Mouse (Mus musculus): ENCODE data around the gene Lbp.
A peak's percentile ranks its signal among the peaks of the same experiment; 100 is the strongest.

Gene Lbp

DNA sequence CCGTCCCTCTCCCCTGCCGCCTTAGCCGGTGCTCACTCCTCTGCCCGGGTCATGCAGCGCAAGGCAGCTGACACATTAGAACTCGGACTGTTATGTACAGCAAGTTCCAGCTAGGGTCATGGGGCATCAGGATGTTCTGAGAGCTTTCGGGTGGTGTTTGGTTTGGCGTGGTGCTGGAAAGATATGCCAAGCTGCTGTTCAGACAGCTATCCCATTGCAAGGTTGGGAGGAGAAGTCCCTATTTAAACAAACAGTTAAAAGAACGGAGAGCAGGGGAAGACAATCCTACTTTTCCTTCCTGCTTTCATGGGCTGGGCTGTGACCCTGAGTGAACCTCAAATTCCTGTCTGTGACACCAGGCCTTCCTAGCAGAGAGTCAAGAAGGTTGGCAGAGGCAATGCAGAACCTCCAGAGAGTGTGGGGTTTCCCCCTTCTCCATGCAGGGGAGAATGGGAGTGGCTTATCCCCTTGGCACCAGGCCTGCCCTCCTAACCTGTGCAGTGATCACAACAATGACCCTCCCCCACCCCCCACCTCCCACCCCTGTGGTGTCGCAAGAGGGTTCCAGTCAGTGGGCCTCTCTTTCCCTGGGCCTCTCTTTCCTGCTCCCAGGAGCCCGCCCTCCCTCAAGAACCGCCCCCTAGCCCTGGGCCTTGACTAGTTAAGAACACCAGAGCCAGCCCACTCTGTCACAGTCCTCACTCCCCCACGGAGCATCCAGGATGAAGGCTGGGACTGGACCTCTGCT, at the start of gene Lbp:
Lbp (plus strand) TSS at position 546 of the 748 bp plus-strand sequence.
- no peak for DNase-seq (ENCODE audit: low spot score)

DNA sequence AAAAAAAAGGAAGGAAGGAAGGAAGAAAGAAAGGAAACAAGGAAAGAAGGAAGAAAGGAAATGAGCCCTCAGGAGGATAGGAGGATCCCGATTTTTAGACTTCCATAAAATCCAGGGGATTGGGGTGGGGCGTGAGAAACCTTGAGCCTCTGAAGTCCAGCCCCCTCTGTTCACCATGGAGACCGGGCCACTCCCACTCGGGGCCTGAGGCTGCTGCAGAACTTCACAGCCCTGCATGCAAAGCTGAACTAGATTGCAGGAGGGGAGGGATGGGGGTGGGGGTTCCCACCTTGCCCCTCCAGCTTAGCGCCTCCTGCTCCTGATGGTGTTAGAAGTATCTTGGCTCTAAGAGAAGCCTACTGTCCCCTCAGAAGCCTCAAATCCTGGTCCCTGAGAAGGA, 49.4 kb upstream of the Lbp start:
- DNase-seq (ENCODE audit: low spot score), result no peak

DNA sequence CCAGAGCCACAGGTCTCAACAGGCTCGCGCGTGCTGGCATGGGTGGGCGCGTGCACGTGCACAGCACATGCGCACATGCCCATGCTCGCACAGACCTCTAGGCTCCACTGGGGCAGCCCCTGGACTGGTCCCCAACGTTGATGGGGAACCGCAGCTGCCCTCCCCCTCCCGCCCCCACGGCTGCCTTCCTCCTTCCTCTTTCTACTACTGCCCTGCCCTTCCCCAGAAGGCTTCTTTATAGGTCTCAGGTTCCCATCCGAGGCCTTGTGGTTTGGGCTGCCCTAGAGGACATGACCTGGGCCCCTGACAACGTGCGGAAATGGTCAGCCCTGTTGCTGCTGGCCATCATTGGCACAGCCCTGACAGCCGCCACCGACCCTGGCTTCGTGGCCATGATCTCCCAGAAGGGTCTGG, 48.3 kb upstream of the Lbp start, which contains the start of gene Bpi:
Bpi (plus strand) TSS at position 90 of the 414 bp plus-strand sequence.
- DNase-seq (ENCODE audit: low spot score), result peak; percentile 20

DNA sequence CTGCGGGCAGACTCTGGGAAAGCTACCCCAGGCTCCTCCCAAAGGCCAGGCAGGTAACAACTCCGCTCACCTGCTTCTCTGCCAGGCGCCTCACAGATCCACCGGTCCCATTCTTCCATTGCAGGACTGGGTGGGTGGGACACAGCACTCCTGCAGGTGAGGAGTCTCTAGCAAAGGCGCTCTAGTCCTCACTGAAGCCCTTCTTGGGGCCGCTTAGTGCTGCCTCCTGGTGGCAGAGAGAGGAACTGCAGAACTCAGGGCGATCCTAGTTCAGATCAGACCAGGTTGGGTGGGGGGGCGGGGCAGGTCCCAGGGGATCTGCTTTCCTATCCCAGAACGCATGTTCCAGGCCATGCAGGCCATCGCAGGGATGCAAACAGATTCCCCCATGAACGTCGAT, 47.5 kb upstream of the Lbp start:
- DNase-seq (ENCODE audit: low spot score), result peak; percentile 73

DNA sequence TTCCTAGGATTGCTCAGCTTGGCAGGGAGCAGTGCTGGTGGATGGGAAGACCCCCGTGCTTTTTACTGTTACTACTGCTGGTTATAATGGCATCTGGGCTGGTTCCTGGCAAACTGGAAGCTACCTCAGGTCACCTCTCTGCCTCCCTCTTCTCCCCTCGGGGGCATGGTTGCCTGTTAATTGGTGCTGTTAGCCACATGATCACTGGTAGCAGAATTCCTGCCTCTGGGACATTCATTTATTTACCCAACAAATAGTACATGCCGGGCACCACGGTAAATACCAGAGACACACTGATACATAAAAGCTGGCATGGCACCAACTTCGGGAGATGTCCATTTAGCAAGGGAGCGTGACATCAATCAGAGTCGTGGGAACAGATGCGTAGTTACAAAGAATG, 46.8 kb upstream of the Lbp start:
- no peak for DNase-seq (ENCODE audit: low spot score)

DNA sequence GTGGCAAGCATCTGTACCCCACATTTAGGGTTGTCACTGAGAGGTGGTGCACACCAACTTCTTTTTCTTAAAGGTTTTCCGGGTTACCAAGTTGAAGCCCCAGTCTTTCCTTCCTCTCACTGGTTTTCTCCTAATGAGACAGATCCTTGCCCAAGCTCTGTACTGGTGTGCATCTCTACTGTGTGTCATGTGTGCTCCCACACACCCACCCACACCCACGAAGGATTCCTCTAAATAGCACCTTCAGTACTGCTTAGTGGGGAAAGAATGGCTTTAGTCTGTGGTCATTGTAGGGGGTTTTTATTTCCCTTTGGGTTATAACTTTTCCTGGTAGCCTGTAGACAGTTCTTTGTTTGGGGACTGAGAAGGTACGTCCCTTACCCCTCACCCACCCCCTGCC, 41.4 kb upstream of the Lbp start:
- DNase-seq (ENCODE audit: low spot score), result no peak

DNA sequence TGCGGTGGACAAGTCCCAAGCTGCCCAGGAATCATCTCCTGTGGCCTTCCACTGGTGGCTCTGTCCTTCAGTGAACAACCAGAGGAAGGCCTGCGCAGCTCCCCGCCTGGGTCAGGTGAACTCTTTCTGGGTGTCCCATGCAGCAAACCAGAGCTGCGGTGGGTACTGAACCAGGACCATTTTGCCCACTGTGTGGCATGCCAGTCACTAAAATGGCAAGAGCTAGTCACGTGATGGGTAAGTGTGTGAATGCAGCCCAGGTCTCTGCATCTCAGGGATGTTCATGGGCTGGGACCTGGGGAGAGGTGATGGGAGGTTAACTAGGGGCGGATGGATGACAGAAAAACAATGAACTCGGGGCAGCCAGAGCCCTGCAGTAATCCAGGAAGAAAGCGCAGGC, 36.3 kb upstream of the Lbp start:
- no peak for DNase-seq (ENCODE audit: low spot score)

DNA sequence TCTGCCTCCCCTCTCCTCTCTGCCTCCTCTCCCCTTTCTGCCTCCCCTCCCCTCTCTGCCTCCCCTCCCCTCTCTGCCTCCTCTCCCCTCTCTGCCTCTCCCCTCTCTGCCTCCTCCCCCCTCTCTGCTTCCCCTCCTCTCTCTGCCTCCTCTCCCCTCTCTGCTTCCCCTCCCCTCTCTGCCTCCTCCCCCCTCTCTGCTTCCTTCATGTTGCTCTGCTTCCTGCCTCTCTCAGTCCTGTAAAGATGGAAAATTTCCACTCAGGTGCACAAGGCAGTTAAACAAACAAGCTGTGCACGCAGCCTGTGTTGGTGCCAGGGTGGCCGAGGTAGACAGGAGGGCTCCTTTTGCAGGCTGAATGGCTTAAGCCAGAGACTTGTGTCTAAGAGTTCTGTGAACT, 32.6 kb upstream of the Lbp start:
- no peak for DNase-seq (ENCODE audit: low spot score)

DNA sequence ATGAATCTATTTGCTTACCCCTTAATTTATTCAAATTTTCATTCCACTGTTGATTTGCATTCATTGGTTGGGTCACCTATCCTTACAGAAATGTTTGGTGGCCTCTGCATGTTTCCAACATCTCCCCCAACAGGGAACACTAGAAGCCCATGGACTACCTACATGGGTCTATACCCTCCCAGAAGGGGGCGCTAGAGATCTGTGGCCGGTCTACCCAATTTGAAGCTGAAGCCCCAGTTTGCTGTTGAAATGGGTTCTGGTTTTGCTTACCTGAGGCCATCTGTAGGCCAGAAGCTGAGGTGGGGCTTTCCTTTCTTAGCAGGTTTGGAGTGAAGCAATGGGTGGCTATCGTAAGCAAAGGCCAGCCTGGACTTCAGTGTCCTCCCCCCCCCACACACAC, 30.9 kb upstream of the Lbp start:
- DNase-seq (ENCODE audit: low spot score), result no peak

DNA sequence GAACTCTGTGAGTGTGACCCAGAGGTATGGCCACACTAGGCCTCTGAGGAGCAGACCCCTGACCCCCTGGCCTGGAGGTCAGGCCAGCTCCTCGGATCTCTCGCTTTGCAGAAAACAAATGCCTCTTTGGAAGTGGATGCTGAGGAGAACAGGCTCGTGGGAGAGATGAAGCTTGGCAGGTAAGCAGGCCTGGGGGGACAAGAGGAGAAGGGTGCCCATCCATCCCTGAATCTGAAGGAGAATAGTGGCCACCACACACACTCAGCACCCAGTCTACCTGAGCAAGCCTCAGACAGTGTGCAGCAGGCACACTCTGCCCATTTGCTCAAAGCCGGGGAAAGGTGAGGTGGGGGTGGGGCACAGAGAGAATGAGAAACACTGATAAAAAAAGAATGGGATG, 30.5 kb upstream of the Lbp start:
- no peak for DNase-seq (ENCODE audit: low spot score)

DNA sequence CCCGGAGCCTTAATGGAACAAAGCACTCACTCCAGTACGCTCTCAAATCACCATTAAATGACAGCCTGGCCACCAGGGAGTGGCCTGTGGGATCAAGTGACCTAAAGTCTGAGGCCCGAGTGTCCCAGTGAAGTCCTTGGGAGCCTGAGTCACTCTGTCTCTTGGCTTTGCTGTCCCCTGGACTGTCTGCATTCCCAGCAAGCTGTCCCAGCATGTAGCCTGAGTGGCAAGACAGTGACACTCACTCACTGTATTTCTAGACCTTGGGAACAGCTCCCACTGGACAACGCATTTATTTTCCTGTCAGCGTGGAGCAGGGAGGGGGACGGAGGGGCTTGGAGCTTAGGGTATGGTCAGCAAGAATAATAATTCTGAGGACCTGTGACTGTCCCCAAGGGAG, 29.8 kb upstream of the Lbp start:
- DNase-seq (ENCODE audit: low spot score), result no peak

DNA sequence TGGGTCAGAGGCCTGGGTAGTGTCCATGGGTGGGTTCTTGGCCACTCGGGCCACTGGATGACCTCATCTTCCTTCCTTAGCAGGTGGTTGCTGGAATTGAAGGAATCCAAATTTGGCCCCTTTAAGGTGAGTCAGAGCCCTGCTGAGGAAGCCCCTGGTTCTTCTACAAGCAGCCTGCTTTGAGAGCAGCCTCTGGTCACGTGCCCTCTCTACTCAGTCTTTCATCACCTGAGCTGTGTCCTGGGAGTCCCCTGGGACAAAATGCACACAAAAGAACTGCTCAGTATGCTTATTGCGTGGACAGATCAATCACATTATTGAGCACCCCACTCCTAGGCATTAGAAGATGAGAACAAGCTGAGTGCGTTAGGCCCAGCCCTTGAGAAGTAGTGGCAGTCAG, 29.4 kb upstream of the Lbp start:
- no peak for DNase-seq (ENCODE audit: low spot score)

DNA sequence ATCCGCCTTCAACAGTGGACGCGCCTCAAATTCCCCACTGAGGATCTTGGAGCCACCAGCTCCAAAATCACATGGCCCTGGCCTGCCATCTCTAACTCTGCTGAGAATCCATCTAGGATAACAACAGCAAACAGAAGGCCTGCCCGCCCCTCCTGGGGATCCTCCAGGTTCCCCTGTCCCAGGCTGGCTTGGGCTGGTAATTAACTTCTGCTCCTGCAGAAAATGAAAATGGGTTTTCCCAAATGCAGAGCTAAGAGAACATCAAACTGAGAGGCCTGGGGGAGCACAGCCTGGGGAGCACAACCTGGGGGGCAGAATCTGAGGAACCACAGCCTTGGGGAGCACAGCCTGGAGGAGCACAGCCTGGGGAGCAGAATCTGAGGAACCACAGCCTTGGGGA, 26.6 kb upstream of the Lbp start:
- no peak for DNase-seq (ENCODE audit: low spot score)

DNA sequence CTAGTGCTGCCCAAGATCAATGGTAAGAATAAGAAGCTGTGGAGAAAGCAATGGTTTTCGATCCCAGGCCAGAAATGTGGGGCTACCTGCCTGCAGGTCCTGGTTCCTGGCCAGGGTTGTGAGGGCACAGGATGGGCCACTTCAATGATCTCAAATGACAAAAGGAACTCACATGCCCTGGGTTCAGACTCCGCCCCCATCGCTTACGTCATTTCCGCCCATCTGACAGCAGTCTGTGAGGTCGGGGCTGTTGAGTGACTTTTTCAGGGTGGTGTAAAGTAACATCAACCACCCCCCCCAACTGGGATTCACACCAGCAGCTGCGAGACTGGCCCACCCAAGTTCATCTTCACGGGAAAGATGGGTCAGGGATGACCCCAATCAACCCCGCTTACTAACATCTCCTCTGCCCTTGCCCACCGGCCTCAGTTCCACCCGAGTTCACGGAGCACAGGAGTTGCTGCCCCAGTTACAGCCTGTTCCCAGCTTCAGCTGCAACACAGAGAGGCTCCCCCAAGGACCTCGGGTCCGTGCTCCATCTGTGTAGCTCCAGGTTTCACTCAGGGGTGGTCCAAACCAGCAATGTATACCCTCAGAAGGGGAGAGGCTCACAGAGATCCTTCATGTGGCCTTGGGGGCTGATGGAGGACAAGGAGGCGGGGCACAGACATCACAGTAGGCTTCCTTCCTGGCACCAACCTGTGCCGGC, 24.6 kb upstream of the Lbp start:
- DNase-seq (ENCODE audit: low spot score), result no peak

DNA sequence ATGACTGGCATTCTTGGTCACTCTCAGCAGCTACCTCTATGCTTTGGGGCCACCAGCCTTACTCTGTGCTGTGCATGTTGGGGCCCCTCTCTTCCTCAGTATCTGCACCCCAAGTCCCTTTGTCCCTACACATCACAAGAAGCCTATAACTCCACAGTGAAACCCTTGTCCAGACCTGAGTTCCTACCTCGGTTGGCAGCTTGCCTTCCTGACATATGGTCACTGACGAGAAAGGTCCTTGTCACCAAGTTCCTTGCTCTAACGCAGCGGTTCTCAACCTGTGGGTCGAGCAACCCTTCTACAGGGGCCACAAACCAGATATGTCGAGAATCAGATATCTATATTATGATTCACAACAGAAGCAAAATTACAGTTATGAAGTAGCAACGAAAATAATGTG, 23.2 kb upstream of the Lbp start:
- no peak for DNase-seq (ENCODE audit: low spot score)

DNA sequence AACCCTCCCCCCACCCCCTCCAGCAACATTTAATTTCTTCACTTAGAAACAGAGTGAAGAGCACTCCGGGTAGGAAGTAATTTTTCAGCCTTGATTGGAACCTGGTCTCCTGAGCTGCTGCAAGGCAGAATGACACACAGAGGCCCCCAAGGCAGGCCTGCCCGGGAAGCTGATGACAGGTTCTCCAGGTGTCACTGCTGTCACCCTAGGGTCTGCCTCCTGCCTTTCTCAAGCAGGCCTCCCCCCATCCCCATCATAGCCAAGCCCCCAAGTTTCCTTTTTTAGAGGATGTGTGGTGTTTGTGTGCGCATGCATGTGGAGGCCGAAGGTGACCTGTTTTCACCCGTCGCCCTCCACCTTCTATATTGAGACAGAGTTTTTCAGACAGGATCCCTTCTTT, 22.5 kb upstream of the Lbp start:
- no peak for DNase-seq (ENCODE audit: low spot score)

DNA sequence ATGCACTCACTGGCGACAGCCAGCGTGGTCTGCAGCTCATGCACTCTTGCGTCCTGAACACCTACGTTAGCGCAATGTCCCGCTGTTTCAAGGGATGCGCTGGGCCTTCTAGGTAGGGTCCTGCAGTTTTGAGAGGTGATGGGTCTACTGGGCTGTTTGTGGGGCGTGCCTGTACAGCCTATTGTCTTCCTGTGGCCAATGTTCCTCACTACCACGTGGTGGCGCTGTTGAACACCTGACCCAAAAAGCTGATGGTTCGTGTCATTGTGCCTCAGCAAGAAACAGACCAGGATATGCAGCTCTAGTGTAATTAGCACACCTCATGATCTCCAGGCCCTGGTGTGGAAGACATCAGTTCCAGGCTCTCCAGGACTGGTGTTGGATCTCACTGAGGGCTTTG, 21.7 kb upstream of the Lbp start:
- peak; percentile 75 for DNase-seq (ENCODE audit: low spot score)

DNA sequence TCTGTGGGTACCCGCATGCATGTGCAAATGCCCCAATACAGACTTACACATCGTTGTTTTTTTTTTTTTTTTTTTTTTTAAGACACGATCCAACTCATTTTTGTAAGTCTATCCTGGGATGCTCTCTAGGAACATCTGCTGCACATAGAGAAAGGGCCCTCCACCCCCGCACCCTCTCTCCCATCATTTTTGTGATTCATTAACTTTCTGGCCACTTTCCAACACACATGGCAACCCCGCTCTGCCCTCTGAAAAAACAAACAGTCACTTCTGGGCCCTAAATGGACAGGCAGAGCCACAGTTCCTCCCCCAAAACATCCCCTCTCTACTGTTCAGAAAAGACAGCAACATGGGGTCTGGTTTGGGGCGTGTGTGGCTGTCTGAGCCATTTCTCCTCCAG, 20.6 kb upstream of the Lbp start:
- DNase-seq (ENCODE audit: low spot score), result peak; percentile 14

DNA sequence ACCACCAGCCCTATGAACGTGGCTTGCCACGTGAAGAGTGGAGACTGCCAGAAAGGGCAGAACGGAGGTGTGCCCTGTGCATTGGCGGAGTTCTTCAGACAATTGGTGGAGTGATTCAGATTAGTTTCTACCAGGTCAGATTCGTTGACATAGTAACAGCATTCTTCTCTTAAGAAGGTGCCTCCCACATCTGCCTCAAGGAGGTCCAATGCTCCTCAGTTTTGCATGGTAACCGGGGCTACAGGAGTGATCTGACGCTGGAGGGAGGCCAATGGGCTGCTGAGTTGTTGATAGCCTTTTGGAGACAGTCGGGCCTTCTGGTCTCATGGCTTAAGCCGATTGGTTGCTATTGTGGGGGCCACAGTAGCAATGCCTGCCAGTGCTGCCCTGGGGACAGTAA, 10.6 kb upstream of the Lbp start:
- no peak for DNase-seq (ENCODE audit: low spot score)

DNA sequence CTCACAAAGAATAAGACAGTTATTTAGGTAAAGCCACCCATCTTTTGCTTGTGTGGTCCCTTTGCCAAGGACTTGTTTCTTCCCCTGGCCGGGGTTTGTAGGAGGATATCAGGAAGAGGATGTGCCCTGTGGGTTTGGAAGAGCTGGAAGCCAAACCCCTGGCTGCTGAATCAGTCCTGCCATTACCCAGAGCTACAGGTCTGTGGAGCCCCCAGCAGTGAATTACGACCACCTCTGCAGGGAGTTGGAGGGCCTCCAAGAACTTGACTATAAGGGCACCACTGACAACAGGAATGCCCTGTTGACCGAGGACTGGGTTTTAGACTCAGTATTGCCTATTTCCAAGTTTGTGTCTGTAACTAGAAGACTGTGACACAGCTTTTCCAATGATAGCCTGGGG, 7.1 kb upstream of the Lbp start:
- no peak for DNase-seq (ENCODE audit: low spot score)

DNA sequence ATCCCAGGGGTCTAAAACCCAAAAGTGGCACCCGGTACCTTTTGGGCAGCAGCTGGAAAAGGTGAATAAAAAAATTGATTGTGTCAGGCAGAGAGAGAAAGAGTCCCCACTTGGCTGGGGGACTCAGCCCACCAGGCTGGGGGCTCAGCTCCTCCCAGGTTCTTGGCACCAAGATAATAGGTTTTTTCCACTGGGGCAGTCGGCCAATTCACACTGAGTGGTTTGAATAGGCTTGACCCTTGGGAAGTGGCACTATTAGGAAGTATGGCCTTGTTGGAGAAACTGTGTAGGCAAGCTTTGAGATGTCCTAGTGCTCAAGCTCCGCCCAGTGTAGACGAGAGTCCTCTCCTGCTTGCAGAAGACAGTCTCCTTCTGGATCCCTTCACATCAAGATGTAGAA, 6.6 kb upstream of the Lbp start:
- no peak for DNase-seq (ENCODE audit: low spot score)

DNA sequence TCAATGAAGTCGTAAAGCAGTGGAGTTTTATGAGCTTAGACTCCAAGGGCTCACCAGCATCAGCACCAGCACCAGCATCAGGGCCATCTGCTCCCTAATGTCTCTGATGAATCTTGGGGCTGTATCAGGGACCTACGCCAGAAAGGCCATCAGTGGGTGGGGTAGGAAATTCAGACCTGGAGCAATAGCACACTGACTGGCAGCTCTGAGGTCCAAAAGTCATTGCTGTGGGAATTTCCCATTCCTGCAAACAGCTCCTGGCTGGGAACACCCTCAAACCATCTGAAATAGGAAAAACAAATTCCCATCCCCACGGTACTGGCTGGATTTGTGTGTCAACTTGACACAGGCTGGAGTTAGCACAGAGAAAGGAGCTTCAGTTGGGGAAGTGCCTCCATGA, 3.5 kb upstream of the Lbp start:
- DNase-seq (ENCODE audit: low spot score), result no peak

DNA sequence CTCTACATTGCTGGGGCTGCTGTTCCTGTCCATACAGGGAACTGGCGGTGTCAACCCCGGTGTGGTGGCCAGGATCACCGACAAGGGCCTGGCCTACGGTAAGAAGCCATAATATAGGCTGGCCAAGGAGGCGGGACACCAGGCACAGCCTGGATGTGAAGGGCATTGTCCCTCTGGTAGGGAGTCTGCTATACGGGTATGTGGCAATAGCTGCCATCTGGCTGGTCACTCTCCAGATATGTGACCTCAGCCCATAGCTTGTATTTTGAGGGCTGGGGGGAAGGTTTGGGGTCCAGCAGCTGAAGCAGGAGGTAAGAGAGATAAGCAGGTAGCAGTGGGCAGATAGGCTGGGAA, 380 bp downstream of the Lbp start:
- no peak for DNase-seq (ENCODE audit: low spot score)

DNA sequence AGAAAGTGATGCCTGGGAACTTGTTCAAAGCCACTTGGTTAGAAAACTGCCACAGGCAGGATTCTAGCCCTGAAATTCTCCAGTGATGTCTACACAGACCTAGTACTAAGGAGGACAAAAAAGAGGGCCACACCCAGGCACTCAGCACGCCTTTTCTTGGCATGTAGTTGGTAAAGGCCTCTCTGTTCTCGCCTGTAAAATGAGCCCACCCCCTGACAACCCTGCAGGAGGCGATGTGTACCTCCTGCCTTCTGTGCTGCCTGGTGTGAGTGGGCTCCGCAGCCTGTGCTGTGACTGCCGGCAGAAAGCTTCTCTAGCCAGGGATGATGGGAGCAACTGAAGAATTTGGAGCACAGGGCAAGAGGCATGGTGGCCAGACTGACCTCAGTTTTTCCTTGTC, 2.0 kb downstream of the Lbp start:
- no peak for DNase-seq (ENCODE audit: low spot score)

Measured in MN1 (cell line).